In genomic region chr8:115706411-115706860, GRCm38 (mm10) we compare ENCODE assay signal across 8 mouse cellular contexts. TPM values are rescaled to one million over a fixed set of nuclear protein-coding genes. Genes with fewer than 3 reads are reported as not detected.
DNase-seq lines count a peak whose midpoint lies in the region; ATAC-seq and TF ChIP-seq lines count a peak whose summit lies in the region.

No protein-coding gene starts in this region.

- peak; percentile 17; the same call in 1 of the 2 replicates for ATAC-seq in embryonic facial prominence, embryonic 13.5 days (ENCODE audit: insufficient number of reproducible peaks, insufficient read depth, low FRiP score, low TSS enrichment, low read depth)
- 0 out of 2 replicates have a peak, but pooled peaks have one; percentile 8 for ATAC-seq in heart, postnatal 0 days (ENCODE audit: insufficient read depth, low read depth)

- no peak for TF ChIP-seq EP300 in heart, postnatal 0 days (IDR thresholded peaks at IDR 0.05; ENCODE audit: low read depth)

- under 1% methylated on average over 32 of the region's 39 CpGs for WGBS in embryonic facial prominence, embryonic 13.5 days
- WGBS in heart, postnatal 0 days = 0% methylated on average over 38 of the region's 39 CpGs

- H3K4me2 ChIP-seq in embryonic facial prominence, embryonic 13.5 days = peak overlapping the region; percentile 83
- peak overlapping the region; percentile 92 for H3K4me2 ChIP-seq in heart, postnatal 0 days (ENCODE audit: low read depth, low read length)

- peak; percentile 23 for DNase-seq in embryo, embryonic 10 days (ENCODE audit: low spot score)
- no peak for DNase-seq in embryo, embryonic 9.5 days (ENCODE audit: extremely low spot score)
- DNase-seq in adrenal gland, adult 18-20 months (ENCODE audit: low spot score in 2 of 2) = peak; percentile 59 to 64
- DNase-seq in heart, postnatal 0 days (ENCODE audit: low spot score) = no peak
- peak; percentile 7 for DNase-seq in liver
- DNase-seq in natural killer cell, adult 2 months (ENCODE audit: low spot score in 2 of 2) = peak; percentile 10 to 35
- DNase-seq in thymus, postnatal 10 days (ENCODE audit: low spot score in 2 of 2) = peak; percentile 16 to 27

- no peaks in the 10 kb centered on the region for H3K9me3 ChIP-seq in embryonic facial prominence, embryonic 13.5 days
- no peaks in the 10 kb centered on the region for H3K9me3 ChIP-seq in heart, postnatal 0 days (replicated peaks; ENCODE audit: control insufficient read depth, low read length)

- no peak for TF ChIP-seq CTCF in heart, postnatal 0 days (IDR thresholded peaks at IDR 0.05; ENCODE audit: low read depth)

- peaks cover 16% of the 10 kb centered on the region for H3K4me1 ChIP-seq in embryonic facial prominence, embryonic 13.5 days
- H3K4me1 ChIP-seq in heart, postnatal 0 days (ENCODE audit: control insufficient read depth, insufficient read depth) = 0 out of 2 replicates have a peak, but pooled peaks cover 4% of the 10 kb centered on the region

- H3K4me3 ChIP-seq in embryonic facial prominence, embryonic 13.5 days = peak overlapping the region; percentile 67
- peak overlapping the region; percentile 62 for H3K4me3 ChIP-seq in heart, postnatal 0 days (ENCODE audit: low read depth, low read length)

- H3K36me3 ChIP-seq in embryonic facial prominence, embryonic 13.5 days = no peaks in the 10 kb centered on the region
- H3K36me3 ChIP-seq in heart, postnatal 0 days (replicated peaks; ENCODE audit: control insufficient read depth, insufficient read depth, low read length) = no peaks in the 10 kb centered on the region

- H3K9ac ChIP-seq in embryonic facial prominence, embryonic 13.5 days = peak overlapping the region; percentile 85
- peak overlapping the region; percentile 11 for H3K9ac ChIP-seq in heart, postnatal 0 days (replicated peaks; ENCODE audit: low read depth, low read length)

- H3K27me3 ChIP-seq in embryonic facial prominence, embryonic 13.5 days = peaks cover 20% of the 10 kb centered on the region
- 0 out of 2 replicates have a peak, but pooled peaks cover 4% of the 10 kb centered on the region for H3K27me3 ChIP-seq in heart, postnatal 0 days (ENCODE audit: control insufficient read depth, insufficient read depth, low read length)

- H3K27ac ChIP-seq in embryonic facial prominence, embryonic 13.5 days = peak overlapping the region; percentile 94
- H3K27ac ChIP-seq in heart, postnatal 0 days (ENCODE audit: low read depth) = peak overlapping the region; percentile 63

RNA-seq across cellular contexts. Expression of gene Maf, which starts 1.2 kb away (rescaled TPM):
- total RNA-seq in adrenal gland, adult 18-20 months (2021) = 10 to 100 TPM; 16.3 to 27.1 TPM
- 7.9 and 9.0 TPM in 2 replicates for polyA plus RNA-seq in embryonic facial prominence, embryonic 13.5 days (2015; fragmentation: Nextera tagmentation; extraction: Ambion mirVana)
- total RNA-seq in heart, postnatal 0 days (2014; rRNA removed; ENCODE audit: low replicate concordance) = 4.5 and 4.7 TPM in 2 replicates
- polyA plus RNA-seq in heart, postnatal 0 days (2015; fragmentation: Nextera tagmentation; extraction: Ambion mirVana) = 1.4 and 1.9 TPM in 2 replicates

Comparison
In these comparisons a context has a peak if more than half of its experiments do, and no peak if none do; other contexts are left out.
1. DNase-seq: peak in embryo, embryonic 10 days (single experiment), adrenal gland, adult 18-20 months (2 of 2), liver (single experiment), natural killer cell, adult 2 months (2 of 2) and thymus, postnatal 10 days (2 of 2); none in embryo, embryonic 9.5 days (single experiment) and heart, postnatal 0 days (single experiment).